Mouse (Mus musculus) lung, postnatal 0 days (tissue): ENCODE data around the gene Olfr1048.
"Not testable (repeated sequence)": the region's sequence is repeated elsewhere in the genome, so short reads cannot be mapped to it uniquely, and the experiment has no call there.

ENCODE experiments used
- CTCF ChIP-seq: IDR thresholded peaks from 2 replicates; pipeline ENCODE4 v1.5.1; 2016; ENCODE audit warnings: antibody characterized with exemption, mild to moderate bottlenecking
- EP300 ChIP-seq: IDR thresholded peaks from 2 replicates; pipeline ENCODE4 v1.6.1; 2016; ENCODE audit warnings: antibody characterized with exemption, mild to moderate bottlenecking, control low read depth

GRCm38 (mm10) chr2:86278988-86279387 is 38.9 kb upstream of the Olfr1048 start, which contains the start of gene Olfr1051:
- not testable (repeated sequence) for TF ChIP-seq CTCF, EP300
